Mouse (Mus musculus) E14TG2a.4 (cell line): ENCODE measurements around the gene Hoxa5.

Experiments used
- CTCF ChIP-seq: conservative IDR thresholded peaks from 2 replicates; pipeline ENCODE4 v1.5.1; 2014; ENCODE audit warnings: low read length
- NANOG ChIP-seq: IDR thresholded peaks from 2 replicates; pipeline ENCODE4 v1.6.1; 2014; ENCODE audit warnings: borderline replicate concordance, low read length, mixed read lengths

- TF ChIP-seq CTCF: no peak
- TF ChIP-seq NANOG: no peak
Measured at GRCm38 (mm10) chr6:52191860-52192550, 12.4 kb downstream of the Hoxa5 start.
